Mouse (Mus musculus) spleen, adult 18-20 months (tissue): ENCODE measurements at regions not wholly inside any gene's neighbourhood (a gene's known extent, or its start where the extent isn't known, plus 50 kb on each side); places are given as distances from the start of the nearest gene placed in this dataset.

Experiments used
- DNase-seq, 2 experiments: peaks; one replicate each; pipeline ENCODE4 v3.0.0; 2022; ENCODE audit warnings: mixed read lengths in 2 of 2

- DNase-seq = no peak
Measured at GRCm38 (mm10) chr2:30697851-30698250, 103.0 kb downstream of the Cstad start.

- DNase-seq = no peak
Measured at GRCm38 (mm10) chr2:30695771-30696456, 101.1 kb downstream of the Cstad start.

- DNase-seq = no peak
Measured at GRCm38 (mm10) chr2:30695041-30695440, 100.2 kb downstream of the Cstad start.

GRCm38 (mm10) chr2:30693206-30694035 lies 98.6 kb downstream of the Cstad start:
- peak; percentile 67 to 71 for DNase-seq

- peak in 1 of 2 experiments; percentile 52 for DNase-seq
Measured at GRCm38 (mm10) chr2:30692561-30693205, 97.8 kb downstream of the Cstad start.

- peak in 1 of 2 experiments; percentile 55 for DNase-seq
Measured at GRCm38 (mm10) chr2:30691857-30692560, 97.2 kb downstream of the Cstad start.

- peak in 1 of 2 experiments; percentile 43 for DNase-seq
Measured at GRCm38 (mm10) chr2:30690925-30691856, 96.4 kb downstream of the Cstad start.

GRCm38 (mm10) chr2:30690307-30690706 lies 95.5 kb downstream of the Cstad start:
- peak; percentile 57 to 64 for DNase-seq

- no peak for DNase-seq
Measured at GRCm38 (mm10) chr2:30688402-30688801, 93.6 kb downstream of the Cstad start.

GRCm38 (mm10) chr2:30687121-30687551 lies 92.3 kb downstream of the Cstad start:
- no peak for DNase-seq

GRCm38 (mm10) chr2:30686359-30686758 lies 91.5 kb downstream of the Cstad start:
- DNase-seq = no peak

GRCm38 (mm10) chr2:30685137-30685860 lies 90.5 kb downstream of the Cstad start:
- no peak for DNase-seq

GRCm38 (mm10) chr2:30684461-30684860 lies 89.6 kb downstream of the Cstad start:
- DNase-seq = no peak

- DNase-seq = no peak
Measured at GRCm38 (mm10) chr2:30682146-30682825, 87.4 kb downstream of the Cstad start.

GRCm38 (mm10) chr2:30681642-30682041 lies 86.8 kb downstream of the Cstad start:
- DNase-seq = no peak

GRCm38 (mm10) chr2:30679041-30679440 lies 84.2 kb downstream of the Cstad start:
- DNase-seq = no peak

GRCm38 (mm10) chr2:30677498-30677897 lies 82.7 kb downstream of the Cstad start:
- DNase-seq = no peak

GRCm38 (mm10) chr2:30676833-30677459 lies 82.1 kb downstream of the Cstad start:
- DNase-seq = peak in 1 of 2 experiments; percentile 28

GRCm38 (mm10) chr2:30676450-30676832 lies 81.6 kb downstream of the Cstad start:
- no peak for DNase-seq

GRCm38 (mm10) chr2:30675839-30676238 lies 81.0 kb downstream of the Cstad start:
- no peak for DNase-seq
